Mouse (Mus musculus): ENCODE results near the gene Phactr2. TPM values are rescaled to one million over a fixed set of nuclear protein-coding genes. Genes with fewer than 3 reads are reported as not detected.

Gene Phactr2
- total RNA-seq, 2 experiments from 2014 or later: 23.3 to 24.5 TPM

- DNase-seq: peak; percentile 19
Observed at GRCm38 (mm10) chr10:13388116-13388922, 85.9 kb downstream of the Phactr2 start.

GRCm38 (mm10) chr10:13384866-13385265 is 89.3 kb downstream of the Phactr2 start:
- DNase-seq: no peak

- DNase-seq: no peak
Observed at GRCm38 (mm10) chr10:13377895-13378294, 96.3 kb downstream of the Phactr2 start.

- DNase-seq: no peak
Observed at GRCm38 (mm10) chr10:13376428-13377260, 97.6 kb downstream of the Phactr2 start.

GRCm38 (mm10) chr10:13375820-13376219 is 98.4 kb downstream of the Phactr2 start:
- no peak for DNase-seq

GRCm38 (mm10) chr10:13369581-13370375 is 104.4 kb downstream of the Phactr2 start:
- no peak for DNase-seq

- DNase-seq: no peak
Observed at GRCm38 (mm10) chr10:13364286-13364580, 110.0 kb downstream of the Phactr2 start.

- no peak for DNase-seq
Observed at GRCm38 (mm10) chr10:13363499-13364285, 110.5 kb downstream of the Phactr2 start.

- no peak for DNase-seq
Observed at GRCm38 (mm10) chr10:13360913-13361312, 113.3 kb downstream of the Phactr2 start.

GRCm38 (mm10) chr10:13359846-13360245 is 114.4 kb downstream of the Phactr2 start:
- no peak for DNase-seq

- DNase-seq: no peak
Observed at GRCm38 (mm10) chr10:13358679-13359078, 115.5 kb downstream of the Phactr2 start.

GRCm38 (mm10) chr10:13346609-13347290 is 127.5 kb downstream of the Phactr2 start:
- no peak for DNase-seq

GRCm38 (mm10) chr10:13340583-13340982 is 133.6 kb downstream of the Phactr2 start:
- DNase-seq: no peak

GRCm38 (mm10) chr10:13336964-13337363 is 137.2 kb downstream of the Phactr2 start:
- DNase-seq: no peak

- DNase-seq: no peak
Observed at GRCm38 (mm10) chr10:13335814-13336213, 138.4 kb downstream of the Phactr2 start.

GRCm38 (mm10) chr10:13335347-13335746 is 138.9 kb downstream of the Phactr2 start:
- DNase-seq: no peak

- no peak for DNase-seq
Observed at GRCm38 (mm10) chr10:13333781-13334180, 140.4 kb downstream of the Phactr2 start.

- DNase-seq: no peak
Observed at GRCm38 (mm10) chr10:13332985-13333384, 141.2 kb downstream of the Phactr2 start.

- DNase-seq: no peak
Observed at GRCm38 (mm10) chr10:13331405-13332032, 142.7 kb downstream of the Phactr2 start.

- no peak for DNase-seq
Observed at GRCm38 (mm10) chr10:13328602-13329001, 145.6 kb downstream of the Phactr2 start.
